Mouse (Mus musculus) neural tube, embryonic 15.5 days (tissue): ENCODE measurements around the gene Sap25. TPM values are rescaled to one million over a fixed set of nuclear protein-coding genes. Genes with fewer than 3 reads are reported as not detected.
A peak's percentile ranks its signal among the peaks of the same experiment; 100 is the strongest.

Experiments
- ATAC-seq: fragments of 200-750 bp; cut with Nextera tagmentation; 2 replicates; pipeline ENCODE4 v1.8.0; 2017; ENCODE audit warnings: mild to moderate bottlenecking, moderate TSS enrichment, moderate library complexity; ENCODE audit not compliant: low FRiP score
- H3K27ac ChIP-seq: fragments of 300-500 bp; sonication (generic); replicated peaks from 2 replicates; pipeline ENCODE4 v1.5.1; 2015; ENCODE audit warnings: mild to moderate bottlenecking, inconsistent platforms
- H3K27me3 ChIP-seq: fragments of 300-500 bp; sonication (generic); replicated peaks from 2 replicates; pipeline ENCODE4 v1.6.1; 2015; ENCODE audit warnings: inconsistent platforms
- H3K36me3 ChIP-seq: fragments of 300-500 bp; sonication (generic); 2 replicates; pipeline ENCODE4 v1.6.1; 2015; ENCODE audit warnings: inconsistent platforms
- H3K4me1 ChIP-seq: fragments of 300-500 bp; sonication (generic); 2 replicates; pipeline ENCODE4 v1.6.1; 2015; ENCODE audit warnings: inconsistent platforms
- H3K4me2 ChIP-seq: fragments of 300-500 bp; sonication (generic); 2 replicates; pipeline ENCODE4 v1.6.1; 2015; ENCODE audit warnings: inconsistent platforms, mild to moderate bottlenecking, moderate library complexity
- H3K4me3 ChIP-seq: fragments of 300-500 bp; sonication (generic); replicated peaks from 2 replicates; pipeline ENCODE4 v1.5.1; 2015; ENCODE audit warnings: mild to moderate bottlenecking, inconsistent platforms
- H3K9ac ChIP-seq: fragments of 300-500 bp; sonication (generic); replicated peaks from 2 replicates; pipeline ENCODE4 v1.6.1; 2015; ENCODE audit warnings: mild to moderate bottlenecking, inconsistent platforms
- H3K9me3 ChIP-seq: fragments of 300-500 bp; sonication (generic); replicated peaks from 2 replicates; pipeline ENCODE4 v1.6.1; 2016; ENCODE audit warnings: inconsistent platforms
- WGBS: fragments of 180-500 bp; shearing (Covaris S2); methylation state at CpG from one replicate; pipeline ENCODE4 v1.1.7; 2015; ENCODE audit warnings: mixed read lengths; 5-methylcytosine and 5-hydroxymethylcytosine counted together
- polyA plus RNA-seq: library from polyadenylated mRNA; unstranded; fragments of >200 nt; fragmentation: Nextera tagmentation; extraction: Ambion mirVana; gene quantifications from 2 replicates; pipeline ENCODE4 v1.2.1, GENCODE M21; 2015

Sap25 gene
- polyA plus RNA-seq, 1 experiment from 2014 or later = 5.4 TPM

DNA sequence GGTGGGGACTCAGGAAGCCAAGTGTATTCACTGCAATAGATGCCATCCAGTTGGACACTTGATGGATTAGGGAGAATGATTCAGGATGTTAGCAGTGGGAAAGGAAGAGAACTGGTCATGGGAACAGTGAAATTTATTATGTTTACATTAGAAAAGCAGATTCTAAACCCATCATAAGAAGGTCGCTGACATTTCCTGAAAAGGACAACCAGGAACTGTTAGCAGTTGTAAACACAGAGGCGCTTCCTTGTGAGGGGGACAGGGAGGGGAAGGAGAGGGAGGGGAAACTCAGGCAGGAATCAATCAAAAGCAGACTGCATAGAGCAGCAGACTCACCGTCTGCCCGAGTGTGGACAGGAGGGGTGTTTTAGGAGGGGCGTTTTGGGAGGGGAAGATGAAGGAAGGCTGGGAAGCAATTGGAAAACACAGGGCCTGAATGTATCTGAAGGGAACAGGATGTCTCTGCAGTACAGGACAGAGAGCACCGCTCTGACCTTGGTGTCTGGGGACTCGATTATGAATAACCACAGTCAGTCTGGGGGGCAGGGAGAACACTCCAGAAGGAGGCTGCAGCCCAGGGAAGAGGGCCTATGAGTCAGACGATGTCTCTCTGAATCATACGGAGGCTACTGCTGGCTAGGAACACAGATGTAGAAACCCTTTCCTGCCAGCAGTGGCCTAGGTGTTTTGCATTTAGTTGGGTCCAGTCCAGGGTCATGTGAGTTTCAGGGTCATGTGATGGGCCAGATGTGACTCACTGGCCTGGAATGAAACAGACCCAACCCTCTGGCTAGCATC, 30.5 kb downstream of the Sap25 start:
- no peaks in the 10 kb centered on the region for H3K9me3 ChIP-seq
- WGBS = 41% methylated on average over 9 of the region's 9 CpGs
- H3K36me3 ChIP-seq = peaks cover 15% of the 10 kb centered on the region
- ATAC-seq = no peak
- no peaks in the 10 kb centered on the region for H3K27me3 ChIP-seq
- H3K27ac ChIP-seq = peak overlapping the region; percentile 51
- no peak overlapping the region for H3K9ac ChIP-seq
- H3K4me1 ChIP-seq = peaks cover 12% of the 10 kb centered on the region
- no peak overlapping the region for H3K4me3 ChIP-seq
- H3K4me2 ChIP-seq = no peak overlapping the region; the same call in 1 of the 2 replicates

DNA sequence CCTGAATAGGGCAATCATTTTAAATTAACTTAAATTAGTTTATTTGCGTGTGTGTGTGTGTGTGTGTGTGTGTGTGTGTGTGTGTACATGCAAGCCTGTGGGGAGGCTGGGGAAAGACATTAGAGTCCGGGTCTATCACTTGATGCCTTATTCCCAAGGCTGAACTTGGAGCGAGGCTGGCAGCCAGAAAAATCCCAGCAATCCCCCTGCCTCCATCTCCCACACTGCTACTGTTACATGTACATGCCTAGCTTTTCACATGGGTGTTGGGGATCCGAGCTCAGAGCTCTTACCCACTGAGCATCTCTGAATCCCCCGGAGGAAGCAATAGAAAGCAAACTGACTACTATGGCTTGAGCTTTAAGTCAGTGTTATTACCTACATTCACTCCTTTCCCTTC, 31.2 kb downstream of the Sap25 start:
- no peak overlapping the region for H3K4me3 ChIP-seq
- WGBS = 73% methylated on average over 5 of the region's 5 CpGs
- H3K36me3 ChIP-seq = peaks cover 10% of the 10 kb centered on the region
- no peak overlapping the region for H3K4me2 ChIP-seq
- peak overlapping the region; percentile 51; the same call in 1 of the 2 replicates for H3K27ac ChIP-seq
- H3K9ac ChIP-seq = no peak overlapping the region
- H3K9me3 ChIP-seq = no peaks in the 10 kb centered on the region
- peaks cover 12% of the 10 kb centered on the region for H3K4me1 ChIP-seq
- ATAC-seq = no peak
- H3K27me3 ChIP-seq = no peaks in the 10 kb centered on the region

DNA sequence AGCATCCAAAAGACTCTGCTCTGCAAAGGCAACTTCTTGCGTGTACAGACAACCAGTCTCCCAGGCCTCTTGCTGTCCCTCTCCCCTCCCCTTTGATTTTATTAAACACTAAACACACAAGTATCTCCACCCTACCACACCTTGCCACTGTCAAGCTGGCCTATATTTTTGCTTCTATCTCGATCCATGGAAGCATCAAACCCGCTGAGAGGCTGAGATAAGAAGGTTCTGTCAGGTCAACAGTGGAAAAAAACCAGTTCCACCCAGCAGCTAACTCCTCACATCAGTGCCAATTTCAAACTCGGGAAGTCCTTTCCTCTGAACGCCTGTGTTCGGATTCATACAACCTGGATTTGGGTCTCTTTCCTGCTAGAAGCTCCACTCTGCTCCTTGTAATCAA, 31.9 kb downstream of the Sap25 start:
- no peak overlapping the region for H3K4me3 ChIP-seq
- no peak for ATAC-seq
- no peak overlapping the region for H3K27ac ChIP-seq
- H3K27me3 ChIP-seq = no peaks in the 10 kb centered on the region
- no peak overlapping the region for H3K4me2 ChIP-seq
- WGBS = 95% methylated on average over 6 of the region's 6 CpGs
- peaks cover 12% of the 10 kb centered on the region for H3K4me1 ChIP-seq
- H3K9ac ChIP-seq = no peak overlapping the region
- peaks cover 10% of the 10 kb centered on the region; the same call in 1 of the 2 replicates for H3K36me3 ChIP-seq
- H3K9me3 ChIP-seq = no peaks in the 10 kb centered on the region

DNA sequence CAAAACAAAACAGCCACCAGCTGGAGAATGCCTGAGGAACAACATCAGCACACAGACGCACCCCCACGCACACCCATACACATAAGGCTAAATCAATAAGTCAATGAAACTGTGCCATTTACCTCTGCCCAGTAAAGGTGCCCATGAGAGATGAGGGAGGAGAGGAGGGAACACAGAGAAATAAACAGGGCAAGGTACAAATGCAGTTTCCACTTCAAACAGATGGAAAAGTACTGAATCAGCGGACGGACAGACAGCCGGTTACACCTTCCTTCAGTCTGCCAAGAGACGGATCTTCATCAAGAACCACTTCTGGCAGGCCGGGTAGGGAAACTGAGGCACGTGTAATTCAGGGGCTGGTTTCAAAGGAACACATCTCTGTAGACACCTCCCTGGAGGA, 33.7 kb downstream of the Sap25 start:
- Histone ChIP-seq H3K27ac (no peak overlapping the region), H3K9me3 (no peaks in the 10 kb centered on the region), H3K27me3 (no peaks in the 10 kb centered on the region), H3K9ac (no peak overlapping the region), H3K36me3 (peaks cover 10% of the 10 kb centered on the region; the same call in 1 of the 2 replicates), H3K4me1 (peaks cover 12% of the 10 kb centered on the region), H3K4me3 (no peak overlapping the region), H3K4me2 (no peak overlapping the region)
- ATAC-seq = no peak
- WGBS = 97% methylated on average over 8 of the region's 8 CpGs

DNA sequence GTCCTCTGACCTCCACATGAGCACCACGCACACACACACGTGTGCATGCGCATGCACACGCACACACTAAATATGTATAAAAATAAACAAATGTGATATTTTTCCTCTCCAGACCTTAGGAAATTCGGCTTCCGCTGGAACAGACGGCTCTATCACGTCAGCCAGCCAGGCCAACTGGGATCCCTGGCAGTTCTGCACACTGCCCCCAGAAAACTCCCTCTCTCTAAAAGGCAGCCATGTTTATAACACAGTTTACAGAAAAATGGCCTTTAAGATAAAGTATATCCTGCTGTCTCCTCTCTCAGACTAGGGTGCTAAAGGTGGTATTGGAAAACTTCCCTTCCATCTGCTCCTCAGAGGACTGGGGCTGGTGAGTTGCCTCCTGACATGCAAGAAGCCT, 36.7 kb downstream of the Sap25 start:
- no peaks in the 10 kb centered on the region for H3K27me3 ChIP-seq
- WGBS = 95% methylated on average over 8 of the region's 8 CpGs
- H3K4me2 ChIP-seq = no peak overlapping the region
- H3K27ac ChIP-seq = no peak overlapping the region
- ATAC-seq = no peak
- H3K9me3 ChIP-seq = no peaks in the 10 kb centered on the region
- H3K4me3 ChIP-seq = no peak overlapping the region
- peaks cover 9% of the 10 kb centered on the region for H3K4me1 ChIP-seq
- no peak overlapping the region for H3K9ac ChIP-seq
- peaks cover 10% of the 10 kb centered on the region; the same call in 1 of the 2 replicates for H3K36me3 ChIP-seq

DNA sequence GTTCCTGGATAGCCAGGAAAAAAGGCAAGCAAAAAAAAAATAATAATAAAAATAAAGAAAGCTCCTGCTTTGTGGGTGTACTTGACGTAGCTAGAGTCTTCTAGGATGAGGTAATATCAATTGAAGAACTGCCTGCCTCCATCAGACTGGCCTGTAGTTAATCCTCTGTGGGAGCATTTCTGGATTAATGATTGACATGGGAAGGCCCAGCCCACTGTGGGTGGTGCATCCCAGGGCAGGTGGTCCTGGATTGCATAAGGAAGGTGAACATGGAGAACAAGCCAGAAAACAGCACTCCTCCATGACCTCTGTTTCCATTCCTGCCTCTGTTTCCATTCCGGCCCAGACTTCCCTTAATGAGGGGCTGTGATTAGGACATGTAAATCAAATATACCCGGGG, 37.6 kb downstream of the Sap25 start:
- Histone ChIP-seq H3K4me3 (no peak overlapping the region), H3K4me1 (peaks cover 18% of the 10 kb centered on the region), H3K9ac (no peak overlapping the region), H3K27ac (no peak overlapping the region), H3K9me3 (no peaks in the 10 kb centered on the region), H3K4me2 (no peak overlapping the region), H3K27me3 (no peaks in the 10 kb centered on the region), H3K36me3 (peaks cover 10% of the 10 kb centered on the region; the same call in 1 of the 2 replicates)
- ATAC-seq = no peak
- 81% methylated on average over 3 of the region's 3 CpGs for WGBS

DNA sequence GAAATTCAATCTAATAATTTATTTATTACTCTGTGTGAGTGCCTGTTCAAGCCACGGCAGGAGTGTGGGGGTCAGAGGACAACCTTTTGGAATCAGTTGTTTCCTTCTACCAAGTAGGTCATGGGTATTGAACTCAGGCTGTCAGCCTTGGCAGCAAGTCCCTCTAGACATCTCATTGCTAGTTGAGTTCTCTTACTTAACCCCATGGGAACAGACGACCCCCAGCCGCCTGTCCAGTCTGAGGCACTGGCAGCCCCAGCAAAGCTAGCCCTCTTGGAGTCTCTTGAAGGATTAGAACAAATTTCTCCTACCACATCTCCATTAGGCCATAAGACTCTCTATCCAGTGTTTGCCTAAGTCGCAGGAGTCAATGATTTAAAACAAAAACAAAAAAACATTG, 38.6 kb downstream of the Sap25 start:
- Histone ChIP-seq H3K9me3 (no peaks in the 10 kb centered on the region), H3K9ac (no peak overlapping the region), H3K36me3 (peaks cover 7% of the 10 kb centered on the region; the same call in 1 of the 2 replicates), H3K4me2 (no peak overlapping the region), H3K27ac (no peak overlapping the region), H3K27me3 (no peaks in the 10 kb centered on the region), H3K4me1 (peaks cover 19% of the 10 kb centered on the region), H3K4me3 (no peak overlapping the region)
- 92% methylated on average over 4 of the region's 4 CpGs for WGBS
- ATAC-seq = no peak

DNA sequence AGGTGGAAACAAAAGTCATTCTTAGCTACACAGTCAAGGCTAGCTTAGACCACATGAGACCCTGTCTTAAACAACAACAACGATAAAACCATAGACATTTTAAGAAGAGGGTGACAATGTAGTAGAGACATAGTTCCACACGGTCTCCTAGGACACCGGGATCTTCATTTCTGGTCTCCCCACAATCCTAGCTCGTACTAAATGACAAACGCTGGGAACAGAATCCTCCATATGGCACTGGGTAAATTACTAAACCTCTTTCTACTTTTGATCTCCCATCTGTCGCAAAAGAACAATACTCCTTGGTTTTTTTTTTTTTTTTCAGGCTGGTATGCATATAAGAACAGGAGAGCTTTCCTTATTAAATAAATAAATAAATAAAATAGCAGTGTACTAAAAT, 41.4 kb downstream of the Sap25 start:
- Histone ChIP-seq H3K9me3 (no peaks in the 10 kb centered on the region), H3K9ac (no peak overlapping the region), H3K36me3 (no peaks in the 10 kb centered on the region), H3K4me1 (peaks cover 24% of the 10 kb centered on the region), H3K4me2 (peak overlapping the region; percentile 78), H3K4me3 (no peak overlapping the region), H3K27ac (no peak overlapping the region), H3K27me3 (no peaks in the 10 kb centered on the region)
- WGBS = 75% methylated on average over 6 of the region's 6 CpGs
- no peak for ATAC-seq

DNA sequence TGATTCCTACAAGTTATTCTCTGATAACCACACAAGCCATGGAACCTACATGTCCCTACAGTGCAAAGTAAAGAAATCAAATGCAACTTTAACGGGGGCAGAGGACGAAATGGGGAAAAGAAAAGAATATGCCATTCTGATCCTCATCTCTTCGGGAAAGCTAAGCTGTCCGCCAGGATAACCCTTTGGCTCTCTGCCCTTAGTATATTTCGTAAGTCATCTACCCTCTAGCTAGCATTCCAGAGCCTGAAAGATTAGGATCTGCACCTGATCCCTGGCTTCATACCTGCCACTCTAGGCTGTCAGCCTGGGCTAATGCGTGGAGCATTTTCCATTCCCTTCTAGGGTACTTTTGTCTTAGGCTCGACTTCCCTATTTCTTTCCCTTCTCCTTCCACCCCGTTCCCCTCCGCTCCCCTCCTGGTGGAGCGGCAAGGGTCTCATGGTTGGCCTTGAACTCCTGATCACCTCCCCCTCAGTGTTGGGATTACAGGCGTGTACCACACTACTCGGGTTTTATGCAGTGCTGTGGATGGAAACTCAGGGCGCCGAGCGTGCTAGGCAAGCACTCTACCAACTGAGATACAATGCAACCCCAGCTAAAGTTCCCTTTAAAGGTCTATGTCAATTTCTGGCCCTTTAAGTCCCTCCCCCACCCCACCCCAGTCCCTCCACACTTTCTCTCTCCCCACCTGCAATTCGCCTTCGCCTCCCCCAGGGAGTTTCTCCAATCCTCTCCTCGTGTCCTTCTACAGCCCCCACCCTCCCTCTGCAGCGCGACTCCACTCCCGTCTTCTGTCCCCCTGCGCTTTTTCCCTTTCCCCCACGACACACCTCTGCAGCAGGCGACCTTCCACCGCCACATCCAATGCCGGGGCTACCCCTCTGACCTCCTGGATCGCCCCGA, 42.5 kb downstream of the Sap25 start:
- Histone ChIP-seq H3K27me3 (no peaks in the 10 kb centered on the region), H3K9ac (peak overlapping the region; percentile 81), H3K36me3 (no peaks in the 10 kb centered on the region), H3K4me3 (peak overlapping the region; percentile 91), H3K9me3 (no peaks in the 10 kb centered on the region), H3K27ac (peak overlapping the region; percentile 87), H3K4me1 (peaks cover 24% of the 10 kb centered on the region), H3K4me2 (peak overlapping the region; percentile 78)
- WGBS = 13% methylated on average over 27 of the region's 28 CpGs
- ATAC-seq = peak; percentile 25

DNA sequence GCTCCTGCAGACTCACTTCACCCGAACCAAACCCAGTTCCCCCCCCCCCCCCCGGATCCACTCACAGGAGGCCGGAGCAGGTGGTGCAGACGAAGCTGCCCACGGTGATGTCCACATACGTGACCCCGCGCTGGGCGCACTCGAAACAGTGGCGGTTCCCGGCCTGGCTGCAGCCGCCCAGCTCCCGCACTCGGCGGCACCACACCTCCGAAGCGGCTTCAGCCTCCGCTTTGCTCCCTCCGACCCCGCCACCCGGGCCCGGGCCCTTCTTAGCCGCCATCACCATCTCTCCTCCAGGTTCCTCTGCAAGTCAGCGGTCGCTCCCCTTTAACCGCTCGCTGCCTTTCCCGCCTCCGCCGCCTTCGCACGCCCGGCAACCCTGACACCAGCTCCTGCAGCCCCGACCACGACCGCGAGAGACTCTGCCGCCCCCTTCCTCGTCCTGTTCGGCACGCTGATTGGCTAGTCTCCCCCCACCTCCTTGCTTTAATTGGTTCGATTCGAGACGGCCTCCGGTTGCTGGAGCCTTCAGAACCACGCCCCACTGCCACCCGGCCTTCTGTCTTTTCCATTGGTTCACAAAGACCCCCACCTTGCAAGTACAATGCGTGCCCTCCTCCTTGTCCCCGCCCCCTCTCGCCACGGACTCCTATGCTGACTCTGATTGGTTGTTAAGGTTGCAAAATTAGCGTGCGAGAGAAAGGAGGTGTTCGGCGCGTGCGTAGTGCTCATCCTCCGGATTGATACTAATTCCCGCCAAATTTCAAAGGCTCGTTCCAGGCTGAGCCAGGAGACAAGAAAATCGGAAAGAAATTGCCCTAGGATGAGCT, 43.4 kb downstream of the Sap25 start, which contains the start of gene Agfg2:
TSS of gene Agfg2 (minus strand) at position 433 of the 830 bp plus-strand sequence.
- under 1% methylated on average over 59 of the region's 62 CpGs for WGBS
- H3K27me3 ChIP-seq = no peaks in the 10 kb centered on the region

DNA sequence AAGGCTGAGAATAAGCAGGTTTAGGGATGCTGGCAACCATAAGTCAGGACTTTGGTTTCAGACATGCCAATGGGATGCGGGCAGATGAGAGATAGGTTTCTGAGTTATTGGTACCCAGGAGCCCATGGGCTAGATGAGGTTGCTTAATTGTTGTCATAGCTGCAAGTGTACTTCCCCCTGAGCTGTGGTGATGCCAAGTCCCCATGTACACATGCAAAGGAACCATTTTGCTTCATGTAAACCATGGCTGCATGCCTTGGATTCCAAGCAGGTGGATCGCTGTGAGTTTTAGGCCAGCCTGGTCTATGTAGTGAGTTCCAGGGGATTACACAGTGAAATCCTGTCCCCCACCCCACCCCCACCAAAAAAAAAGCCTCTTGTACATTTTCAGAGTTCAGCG, 44.5 kb downstream of the Sap25 start:
- ATAC-seq = no peak
- H3K9ac ChIP-seq = no peak overlapping the region
- 89% methylated on average over 3 of the region's 3 CpGs for WGBS
- H3K4me2 ChIP-seq = no peak overlapping the region
- no peak overlapping the region for H3K27ac ChIP-seq
- no peak overlapping the region for H3K4me3 ChIP-seq
- H3K27me3 ChIP-seq = no peaks in the 10 kb centered on the region
- H3K4me1 ChIP-seq = peaks cover 24% of the 10 kb centered on the region
- H3K9me3 ChIP-seq = no peaks in the 10 kb centered on the region
- H3K36me3 ChIP-seq = no peaks in the 10 kb centered on the region

More for the DNA sequence above, 43.4 kb downstream of the Sap25 start, which contains the start of gene Agfg2:
- peak within 1 kb of the TSS; percentile 78 for H3K4me2 ChIP-seq
- peak within 1 kb of the TSS; percentile 87 for H3K27ac ChIP-seq
- H3K4me3 ChIP-seq = peak within 1 kb of the TSS; percentile 91
- no peaks in the 10 kb centered on the region for H3K36me3 ChIP-seq
- H3K9ac ChIP-seq = peak within 1 kb of the TSS; percentile 81
- H3K9me3 ChIP-seq = no peaks in the 10 kb centered on the region
- H3K4me1 ChIP-seq = peaks cover 24% of the 10 kb centered on the region
- peak; percentile 99 for ATAC-seq
